Mouse (Mus musculus) brain, embryonic 14.5 days (tissue): ENCODE measurements at regions not wholly inside any gene's neighbourhood (a gene's known extent, or its start where the extent isn't known, plus 50 kb on each side); places are given as distances from the start of the nearest gene placed in this dataset.

Source experiments
- DNase-seq: peaks from one replicate; pipeline ENCODE4 v3.0.0-alpha.2; 2011; ENCODE audit warnings: low read depth
- CTCF ChIP-seq: fragments of 200-500 bp; IDR thresholded peaks from 2 replicates; pipeline ENCODE4 v1.5.1; 2012; ENCODE audit warnings: inconsistent platforms, mild to moderate bottlenecking, moderate library complexity, borderline replicate concordance; ENCODE audit not compliant: insufficient read depth, insufficient read length; ENCODE audit errors: extremely low read depth
- POLR2A ChIP-seq: fragments of 200-500 bp; IDR thresholded peaks from 2 replicates; pipeline ENCODE4 v1.6.1; 2012; ENCODE audit warnings: mild to moderate bottlenecking, inconsistent platforms, borderline replicate concordance; ENCODE audit not compliant: poor library complexity, insufficient read depth, insufficient read length, severe bottlenecking; ENCODE audit errors: extremely low read depth

DNA sequence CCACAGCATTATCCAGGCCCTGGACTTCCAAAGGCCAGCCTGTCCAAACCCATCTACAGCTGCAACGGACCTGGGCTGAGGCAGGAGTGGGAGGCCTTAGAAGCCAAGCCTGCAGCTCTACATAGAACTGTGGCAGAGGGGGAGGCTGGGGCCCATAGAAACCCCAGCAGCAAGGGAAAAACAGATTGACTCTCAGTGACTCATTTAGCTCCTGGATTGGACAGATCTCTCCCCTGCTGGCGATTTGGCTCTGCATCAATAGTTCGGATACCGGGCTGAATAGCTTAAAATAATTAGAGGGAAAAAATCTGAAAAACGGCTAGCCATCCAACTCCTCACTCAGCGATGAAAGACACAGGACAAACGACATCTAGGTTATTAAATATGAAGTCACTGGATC, 97.4 kb downstream of the Lmo4 start:
- TF ChIP-seq CTCF = no peak
- TF ChIP-seq POLR2A = no peak
- DNase-seq = peak; percentile 91

DNA sequence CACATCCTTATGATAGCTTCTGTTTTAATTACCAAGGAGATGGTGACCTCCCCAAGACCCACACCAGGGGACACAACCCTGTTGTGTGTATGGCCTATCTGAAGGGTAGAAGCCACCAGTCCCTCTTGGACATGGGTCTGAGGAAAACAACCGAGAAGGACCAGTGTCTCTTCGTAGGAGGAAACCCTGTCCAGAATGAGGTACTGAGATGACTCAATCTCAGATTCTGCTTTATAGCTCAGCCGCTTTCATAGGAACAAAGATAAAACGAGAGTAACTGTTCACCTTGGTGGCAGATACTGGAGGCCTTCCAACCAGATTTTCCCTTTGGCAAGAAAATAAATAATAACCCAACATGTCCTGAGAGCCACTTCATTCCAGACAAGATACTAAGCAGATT, 100.7 kb downstream of the Lmo4 start:
- TF ChIP-seq CTCF (no peak), POLR2A (no peak)
- no peak for DNase-seq

- no peak for TF ChIP-seq CTCF
- no peak for TF ChIP-seq POLR2A
- DNase-seq = no peak
These were observed 105.6 kb downstream of the Lmo4 start for GRCm38 (mm10) chr3:144099444-144099843.

GRCm38 (mm10) chr3:144098762-144099161, 106.3 kb downstream of the Lmo4 start:
- no peak for DNase-seq

DNA sequence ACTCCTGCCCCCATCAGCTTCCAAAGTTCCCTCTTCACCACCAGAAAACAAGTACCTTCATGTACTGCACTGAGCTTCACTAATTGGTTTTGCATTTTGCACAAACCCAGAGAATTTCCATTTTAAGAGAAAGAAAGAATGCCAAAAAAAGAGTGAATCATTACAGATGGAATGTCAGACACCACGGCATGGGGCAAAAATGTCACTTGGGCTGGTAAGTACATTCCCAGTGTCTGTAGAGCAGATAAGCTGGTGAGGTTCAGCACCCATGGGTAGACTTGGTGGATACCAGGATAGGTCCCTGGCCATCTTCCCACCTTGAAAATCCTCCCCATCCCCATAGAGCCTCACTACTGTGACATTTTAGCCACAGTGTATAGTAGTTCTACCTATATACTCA, 113.8 kb downstream of the Lmo4 start:
- TF ChIP-seq POLR2A (no peak), CTCF (no peak)
- DNase-seq = no peak

More at GRCm38 (mm10) chr3:144098762-144099161, 106.3 kb downstream of the Lmo4 start:
- TF ChIP-seq CTCF (no peak), POLR2A (no peak)

DNA sequence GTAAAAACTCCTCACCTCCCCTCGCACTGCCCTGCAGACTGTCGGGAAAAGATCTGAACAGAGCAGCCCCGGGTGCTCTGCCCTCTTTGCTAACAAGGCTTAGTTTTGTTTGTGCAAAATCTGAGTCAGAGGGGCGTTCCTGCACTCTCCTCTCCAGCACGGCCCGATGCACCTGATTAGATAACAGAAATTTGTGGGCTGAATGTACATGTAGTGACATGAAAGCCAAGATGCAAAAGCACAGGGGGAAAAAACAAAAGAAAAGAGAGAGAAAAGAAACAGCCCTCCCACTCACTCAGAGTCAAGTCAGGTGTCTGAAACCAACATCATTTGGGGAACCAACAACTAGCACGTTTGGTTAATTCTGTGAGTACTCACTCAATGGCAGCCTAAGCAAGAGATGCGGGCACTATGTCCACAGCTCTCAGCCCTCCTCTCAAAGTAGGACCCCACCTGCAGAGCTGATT, 115.2 kb downstream of the Lmo4 start:
- no peak for DNase-seq
- no peak for TF ChIP-seq CTCF
- no peak for TF ChIP-seq POLR2A

- TF ChIP-seq CTCF (no peak), POLR2A (no peak)
- no peak for DNase-seq
These were observed 116.6 kb downstream of the Lmo4 start for GRCm38 (mm10) chr3:144088261-144088884.

DNA sequence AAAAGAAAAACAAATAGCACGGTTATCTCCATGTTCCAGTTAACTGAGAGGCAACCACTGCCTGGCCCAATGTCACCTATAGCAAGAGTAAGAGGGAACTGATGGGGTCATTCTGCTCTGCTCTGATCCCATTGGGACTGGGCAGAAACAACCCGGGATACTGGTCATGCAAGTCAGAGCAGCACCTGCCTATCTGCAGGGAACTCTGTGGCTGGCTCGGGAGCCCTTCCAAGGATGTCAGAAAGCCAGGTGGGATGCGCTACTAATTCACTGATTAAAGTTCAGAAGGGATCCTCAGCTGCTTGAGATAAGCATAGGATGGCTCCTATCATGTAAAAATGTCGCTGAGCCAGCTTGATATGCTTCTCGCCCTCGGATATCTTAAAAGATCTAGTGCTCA, 117.2 kb downstream of the Lmo4 start:
- TF ChIP-seq CTCF = no peak
- no peak for TF ChIP-seq POLR2A
- no peak for DNase-seq

DNA sequence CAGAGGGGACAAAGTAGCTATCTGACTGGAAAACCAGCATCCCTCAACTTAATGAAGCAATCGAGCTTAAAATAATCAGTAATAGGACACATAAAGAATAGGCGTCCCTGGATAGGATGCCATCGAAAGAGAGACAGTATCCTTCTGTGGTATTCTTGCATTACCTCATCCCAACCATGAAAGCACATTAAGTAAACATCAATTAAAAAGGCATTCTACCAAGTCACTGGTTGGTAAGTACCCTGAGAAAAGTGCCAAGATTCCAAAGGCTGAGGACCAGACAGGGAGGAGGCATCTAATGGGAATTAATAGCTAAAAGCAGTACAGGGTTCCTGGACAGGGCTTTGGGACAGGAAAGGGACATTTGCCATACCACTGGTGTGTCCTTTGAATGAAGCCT, 118.8 kb downstream of the Lmo4 start:
- peak; percentile 16 for DNase-seq
- TF ChIP-seq CTCF (no peak), POLR2A (no peak)

DNA sequence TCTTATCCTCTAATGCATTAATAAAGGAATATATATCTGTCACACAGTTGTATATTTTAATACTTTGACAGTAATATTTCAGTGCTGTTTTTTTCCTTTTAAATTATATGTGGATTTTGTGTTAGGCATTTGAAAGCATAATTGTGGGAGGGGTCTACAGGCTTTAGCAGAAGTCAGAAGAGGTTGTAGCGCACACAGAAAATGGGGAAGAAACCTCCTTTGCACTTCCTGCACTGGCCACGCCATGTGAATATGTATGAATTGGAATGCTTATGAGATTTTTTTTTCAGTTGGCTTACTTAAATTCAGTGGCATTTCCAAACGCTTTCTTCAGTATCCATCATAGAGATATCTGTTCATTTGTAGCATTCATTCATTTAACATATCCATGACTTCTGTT, 125.1 kb downstream of the Lmo4 start:
- no peak for DNase-seq
- TF ChIP-seq CTCF (no peak), POLR2A (no peak)

DNA sequence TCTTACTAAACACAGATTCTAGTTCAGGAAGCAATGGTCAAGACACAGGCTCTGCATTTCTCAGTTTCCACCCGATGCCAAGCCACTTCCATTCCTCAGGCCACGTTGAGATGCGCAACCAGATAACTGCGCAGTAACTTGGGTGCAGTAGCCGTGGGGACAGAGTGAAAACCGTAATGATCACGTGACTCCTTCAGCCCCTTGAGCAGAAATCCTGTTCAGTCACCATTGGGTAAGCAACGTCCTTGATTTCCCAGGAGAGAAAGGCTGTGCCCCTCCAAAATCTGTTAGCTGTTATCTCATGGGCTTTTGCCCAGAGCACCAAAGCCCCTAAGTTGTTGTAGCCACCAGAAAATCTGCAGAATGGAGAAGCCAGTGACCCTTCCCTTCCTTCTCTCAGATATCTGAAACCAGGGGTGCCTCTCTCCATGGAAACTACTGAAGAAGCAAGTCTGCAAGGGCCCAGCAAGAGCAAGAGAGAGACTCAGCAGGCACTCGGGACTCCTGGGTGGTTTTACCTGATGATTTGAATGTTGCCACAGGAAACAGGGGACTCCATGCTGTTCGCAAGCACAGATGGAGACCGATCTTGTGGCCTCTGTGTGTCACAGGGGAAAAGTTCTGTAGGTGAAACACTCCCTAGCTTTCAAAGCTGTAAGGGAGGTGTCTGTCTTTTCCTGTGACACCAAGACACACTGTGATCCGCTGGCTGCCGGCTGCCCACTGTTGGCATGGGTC, 126.7 kb downstream of the Lmo4 start:
- TF ChIP-seq POLR2A (no peak), CTCF (no peak)
- no peak for DNase-seq
